Mouse (Mus musculus): Measurements from ENCODE around the gene Btbd2.
A peak's percentile ranks its signal among the peaks of the same experiment; 100 is the strongest.
"Not testable (repeated sequence)": the region's sequence is repeated elsewhere in the genome, so short reads cannot be mapped to it uniquely, and the experiment has no call there.

Gene Btbd2

DNA sequence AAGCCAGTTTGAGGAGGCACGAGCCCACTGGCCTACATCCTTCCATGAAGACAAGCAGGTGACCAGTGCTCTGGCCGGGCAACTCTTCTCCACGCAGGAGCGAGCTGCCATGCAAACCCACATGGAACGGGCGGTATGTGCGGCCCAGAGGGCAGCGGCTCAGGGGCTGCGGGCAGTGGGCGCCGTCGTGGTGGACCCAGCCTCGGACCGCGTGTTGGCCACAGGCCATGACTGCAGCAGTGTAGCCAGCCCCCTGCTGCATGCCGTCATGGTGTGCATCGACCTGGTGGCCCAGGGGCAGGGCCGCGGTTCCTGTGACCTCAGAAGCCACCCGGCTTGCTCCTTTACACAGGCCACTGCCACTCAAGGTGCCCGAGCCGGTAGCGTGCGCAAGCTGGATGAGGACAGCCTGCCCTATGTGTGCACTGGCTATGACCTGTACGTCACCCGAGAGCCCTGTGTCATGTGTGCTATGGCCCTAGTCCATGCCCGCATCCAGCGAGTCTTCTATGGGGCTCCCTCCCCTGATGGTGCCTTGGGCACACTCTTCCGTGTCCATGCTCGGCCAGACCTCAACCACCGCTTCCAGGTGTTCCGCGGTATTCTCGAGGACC is 50.0 kb downstream of the Btbd2 start:
- no peak for DNase-seq (ENCODE audit: low read depth)

DNA sequence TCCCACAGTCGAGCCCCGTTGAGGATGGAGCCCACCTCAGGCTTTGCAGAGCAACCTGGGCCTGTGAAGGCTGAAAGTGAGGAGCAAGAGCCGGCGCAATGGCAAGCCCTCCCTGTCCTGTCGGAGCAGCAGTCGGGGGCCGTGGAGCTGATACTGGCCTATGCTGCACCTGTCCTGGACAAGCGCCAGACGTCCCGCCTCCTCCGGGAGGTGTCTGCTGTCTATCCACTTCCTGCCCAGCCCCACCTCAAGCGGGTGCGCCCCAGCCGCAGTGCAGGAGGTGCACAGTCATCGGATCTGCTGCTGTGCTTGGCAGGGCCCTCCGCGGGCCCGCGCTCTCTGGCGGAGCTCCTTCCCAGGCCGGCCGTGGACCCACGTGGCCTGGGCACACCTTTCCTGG is 50.6 kb downstream of the Btbd2 start:
- DNase-seq (ENCODE audit: low read depth), result no peak

DNA sequence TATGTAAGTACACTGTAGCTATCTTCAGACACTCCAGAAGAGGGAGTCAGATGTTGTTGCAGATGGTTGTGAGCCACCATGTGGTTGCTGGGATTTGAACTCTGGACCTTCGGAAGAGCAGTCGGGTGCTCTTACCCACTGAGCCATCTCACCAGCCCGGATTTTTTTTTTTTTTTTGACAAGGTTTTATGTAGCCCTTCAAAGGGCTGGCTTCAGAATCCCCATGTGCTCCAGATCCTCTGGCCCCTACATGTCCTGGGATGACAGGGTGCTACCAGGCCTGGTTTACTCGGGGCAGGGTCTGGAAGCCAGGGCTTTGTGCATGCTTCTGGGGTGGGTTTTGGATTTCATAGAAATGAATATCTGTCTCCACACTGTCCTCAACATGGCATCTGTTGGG is 51.1 kb downstream of the Btbd2 start, which contains the start of gene Gm49322:
Gene Gm49322, plus strand, starts transcription at position 301 of the 400 bp plus-strand sequence.
- DNase-seq (ENCODE audit: low read depth), result not testable (repeated sequence)

DNA sequence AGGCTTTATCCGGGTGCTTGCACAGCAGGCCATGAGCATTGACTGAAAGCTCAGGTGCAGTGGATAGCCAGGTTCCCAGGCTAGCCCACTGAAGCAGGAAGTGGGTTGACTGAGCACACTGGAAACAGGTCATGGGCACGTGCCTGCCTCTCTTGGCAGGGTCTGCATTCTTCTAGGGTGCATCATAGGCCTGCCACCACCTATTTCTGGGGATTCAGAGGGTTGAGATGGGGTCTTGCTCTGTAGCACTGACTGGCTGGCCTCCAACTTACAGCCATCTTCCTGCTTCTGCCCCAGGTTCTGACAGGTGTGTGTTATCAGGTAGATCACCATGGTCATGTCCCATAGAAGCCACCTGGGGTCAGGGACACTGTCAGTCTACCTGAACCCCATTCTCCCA is 51.9 kb downstream of the Btbd2 start:
- DNase-seq (ENCODE audit: low read depth), result no peak

DNA sequence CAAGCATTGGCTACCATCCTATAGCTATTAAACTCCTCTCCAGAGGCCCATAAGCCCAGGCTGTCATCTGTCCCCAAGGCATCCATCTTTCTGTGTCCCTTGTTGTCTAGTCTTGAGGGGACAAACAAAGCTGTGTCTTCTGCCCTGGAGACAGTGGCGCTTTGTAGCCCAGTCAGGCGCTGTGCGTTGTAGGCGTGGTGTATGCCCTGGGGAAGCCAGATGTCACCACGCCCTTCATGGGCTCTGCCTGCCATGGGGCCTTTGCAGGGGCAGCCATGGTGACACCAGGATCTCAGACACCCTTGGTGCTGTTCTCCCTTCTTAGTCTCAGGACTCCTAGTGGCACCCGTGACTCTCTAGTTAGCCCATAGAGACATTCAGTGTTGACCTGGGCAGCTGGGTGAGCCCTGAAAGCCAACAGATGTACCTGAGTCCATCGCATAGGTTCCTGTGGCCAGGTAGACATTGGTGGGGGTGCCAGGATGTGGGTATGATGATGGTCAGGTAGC is 52.8 kb downstream of the Btbd2 start:
- DNase-seq (ENCODE audit: low read depth), result no peak

DNA sequence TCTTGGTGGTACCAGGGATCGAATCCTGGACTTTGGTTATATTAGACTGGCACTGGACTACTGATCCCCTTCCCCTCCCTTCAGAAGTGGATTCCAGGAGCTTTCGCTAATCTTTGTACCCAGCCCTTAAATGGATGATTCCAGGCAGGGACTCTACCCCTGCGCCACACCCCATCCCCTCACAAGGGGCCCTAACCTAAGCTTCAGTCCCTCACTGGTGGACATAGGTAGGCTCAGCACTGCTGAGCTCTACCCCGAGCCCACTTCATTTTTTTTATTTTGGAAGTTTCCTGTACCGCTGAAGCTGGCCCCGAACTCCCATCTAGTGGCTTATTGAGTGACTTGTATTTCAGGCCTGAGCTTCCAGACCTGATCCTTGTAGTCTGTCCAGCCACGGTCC is 53.5 kb downstream of the Btbd2 start:
- DNase-seq (ENCODE audit: low read depth), result no peak

DNA sequence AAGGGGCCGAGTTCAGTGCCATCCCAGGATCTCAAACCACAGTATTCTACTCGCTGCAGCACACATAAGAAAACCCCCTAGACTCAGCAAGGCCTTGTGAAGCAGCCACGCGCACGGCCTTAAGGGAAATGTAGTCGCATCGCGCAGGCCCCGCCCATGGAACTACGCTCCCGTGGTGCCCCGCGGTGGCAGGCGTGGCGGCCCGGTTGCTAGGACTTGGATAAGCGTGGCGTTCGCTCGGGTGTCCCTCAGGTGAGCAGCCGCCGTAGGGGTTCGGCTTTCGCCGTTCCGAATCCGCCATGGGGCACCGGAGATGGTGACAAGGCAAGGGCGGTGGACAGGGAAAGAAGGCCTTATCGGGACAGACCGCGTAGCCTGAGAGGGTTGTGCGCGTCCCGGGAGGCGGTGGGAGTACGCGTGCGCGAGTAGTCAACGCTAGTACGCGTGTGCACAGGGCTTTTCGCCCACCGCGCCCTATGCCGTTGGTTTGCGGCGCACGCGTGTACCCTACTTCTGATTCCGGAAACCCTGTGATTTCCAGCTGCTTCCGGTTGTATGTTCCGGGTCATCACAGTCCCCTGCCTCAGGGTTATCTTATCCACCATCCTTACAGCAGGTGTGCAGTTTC is 54.1 kb downstream of the Btbd2 start, which contains the start of the genes Scamp4 and Adat3:
Gene Scamp4, plus strand, starts transcription at position 175 of the 628 bp plus-strand sequence.
Gene Adat3, plus strand, starts transcription at position 183 of the 628 bp plus-strand sequence.
- DNase-seq (ENCODE audit: low read depth), result peak; percentile 98

- DNase-seq (ENCODE audit: low read depth), result no peak
Measured at GRCm38 (mm10) chr10:80596318-80596717, 60.6 kb downstream of the Btbd2 start.

Measured in NIH3T3 (cell line).